Mouse (Mus musculus) naive thymus-derived CD4-positive, alpha-beta T cell, adult 2 months (primary cell): ENCODE measurements at regions not wholly inside any gene's neighbourhood (a gene's known extent, or its start where the extent isn't known, plus 50 kb on each side); places are given as distances from the start of the nearest gene placed in this dataset.

ENCODE experiments used
- DNase-seq: peaks from one replicate; pipeline ENCODE4 v3.0.0-alpha.2; 2011; ENCODE audit warnings: low read depth

- DNase-seq = no peak
Measured at GRCm38 (mm10) chr2:161470844-161471243, 362.0 kb upstream of the Chd6 start.

DNA sequence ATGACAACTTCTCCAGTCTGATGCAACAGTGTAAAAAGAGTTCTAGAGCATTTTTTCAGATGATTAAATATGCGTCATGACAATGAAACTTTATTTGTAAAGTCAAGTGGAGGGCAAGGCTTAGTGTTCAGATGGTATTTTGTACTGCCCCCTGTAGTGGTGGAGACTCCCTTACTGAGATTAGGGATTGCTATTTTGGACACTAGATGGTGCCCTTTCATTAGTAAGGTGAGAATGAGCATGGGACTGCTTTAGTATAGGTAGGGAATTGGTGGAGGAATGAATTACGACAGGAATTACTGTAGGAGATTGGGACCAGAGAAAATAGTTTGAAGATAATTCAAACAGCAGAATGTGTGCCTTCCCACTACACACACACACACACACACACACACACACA, 361.1 kb upstream of the Chd6 start:
- DNase-seq = no peak

DNA sequence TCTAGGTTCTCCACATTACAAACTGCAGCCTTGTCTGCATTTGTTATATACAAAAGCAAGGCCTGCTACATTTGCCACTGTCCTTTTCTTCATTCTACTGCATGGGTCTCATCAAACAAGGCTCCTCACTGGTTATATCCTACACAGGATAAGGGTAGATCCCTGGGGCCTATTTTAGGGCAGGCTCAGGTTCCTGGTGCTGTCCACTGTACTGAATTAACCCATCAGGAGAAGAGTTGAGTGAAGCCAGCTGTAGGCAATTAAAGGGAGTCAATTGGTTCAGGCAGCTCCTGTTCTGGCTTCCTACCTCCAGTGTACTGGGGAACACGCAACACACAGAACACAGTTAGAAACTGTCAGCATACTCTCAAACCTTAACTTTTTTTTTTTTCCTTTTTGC, 358.2 kb upstream of the Chd6 start:
- DNase-seq = no peak

DNA sequence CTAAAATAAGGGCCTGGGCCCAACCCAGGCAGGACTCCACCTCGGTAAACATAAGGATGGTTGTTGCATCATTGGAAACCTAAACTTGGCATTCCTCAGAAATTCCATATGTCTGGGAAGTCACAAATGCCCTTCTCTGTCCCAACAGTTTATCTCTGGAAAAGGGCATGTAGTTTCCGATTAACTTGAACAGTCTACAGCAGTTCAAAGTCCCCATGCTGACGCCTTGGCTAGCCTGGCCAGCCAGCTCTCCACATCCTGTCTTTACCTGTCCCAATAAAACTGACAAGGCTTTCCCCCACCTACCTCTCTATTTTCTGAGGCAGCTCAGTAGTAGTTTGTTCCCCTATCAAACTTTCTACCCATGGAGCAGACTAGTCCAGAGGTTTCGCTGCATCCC, 351.7 kb upstream of the Chd6 start:
- no peak for DNase-seq

- no peak for DNase-seq
Measured at GRCm38 (mm10) chr2:161454466-161454865, 345.6 kb upstream of the Chd6 start.

GRCm38 (mm10) chr2:161433816-161434215, 324.9 kb upstream of the Chd6 start:
- no peak for DNase-seq

DNA sequence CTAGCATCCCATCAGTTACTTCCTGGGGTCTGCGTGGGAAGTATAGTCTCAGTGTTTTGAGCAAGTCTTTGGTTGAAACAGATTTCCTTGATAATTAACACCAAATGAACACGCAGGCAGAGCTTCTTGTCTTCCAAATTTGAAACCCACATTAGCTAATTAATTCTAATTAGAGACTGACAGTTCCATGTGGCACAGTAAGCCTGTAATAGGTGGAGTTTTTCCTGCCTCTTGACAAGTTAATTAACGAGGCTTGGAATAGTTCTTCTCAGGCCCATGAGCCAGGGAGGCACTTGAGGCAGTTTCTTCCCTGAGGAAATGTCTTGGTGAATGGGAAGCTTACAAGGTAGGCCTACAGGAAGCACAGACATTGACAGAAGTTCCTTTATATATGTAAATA, 320.4 kb upstream of the Chd6 start:
- no peak for DNase-seq

- no peak for DNase-seq
Measured at GRCm38 (mm10) chr2:161425587-161425986, 316.7 kb upstream of the Chd6 start.

- no peak for DNase-seq
Measured at GRCm38 (mm10) chr2:161418062-161418461, 309.2 kb upstream of the Chd6 start.

GRCm38 (mm10) chr2:161416218-161416927, 307.5 kb upstream of the Chd6 start:
- DNase-seq = no peak

DNA sequence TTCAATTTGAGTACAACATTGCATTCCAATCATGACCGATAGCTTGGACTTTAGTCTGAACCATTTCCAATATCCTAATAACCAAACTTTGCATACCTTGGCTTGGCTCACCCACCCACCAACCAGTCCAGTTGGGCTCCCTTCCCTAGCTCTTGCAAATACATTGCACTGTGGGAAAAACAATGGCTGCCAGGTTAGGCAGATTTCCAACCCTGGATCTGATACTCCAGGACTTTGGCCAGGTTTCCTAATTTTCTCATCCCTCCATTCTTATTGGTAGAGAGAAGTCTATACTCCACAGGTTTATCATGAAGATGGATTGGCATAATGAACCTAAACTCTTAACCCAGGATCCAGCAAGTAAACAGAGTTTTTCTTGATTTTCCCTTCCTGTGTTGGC, 299.4 kb upstream of the Chd6 start:
- no peak for DNase-seq

DNA sequence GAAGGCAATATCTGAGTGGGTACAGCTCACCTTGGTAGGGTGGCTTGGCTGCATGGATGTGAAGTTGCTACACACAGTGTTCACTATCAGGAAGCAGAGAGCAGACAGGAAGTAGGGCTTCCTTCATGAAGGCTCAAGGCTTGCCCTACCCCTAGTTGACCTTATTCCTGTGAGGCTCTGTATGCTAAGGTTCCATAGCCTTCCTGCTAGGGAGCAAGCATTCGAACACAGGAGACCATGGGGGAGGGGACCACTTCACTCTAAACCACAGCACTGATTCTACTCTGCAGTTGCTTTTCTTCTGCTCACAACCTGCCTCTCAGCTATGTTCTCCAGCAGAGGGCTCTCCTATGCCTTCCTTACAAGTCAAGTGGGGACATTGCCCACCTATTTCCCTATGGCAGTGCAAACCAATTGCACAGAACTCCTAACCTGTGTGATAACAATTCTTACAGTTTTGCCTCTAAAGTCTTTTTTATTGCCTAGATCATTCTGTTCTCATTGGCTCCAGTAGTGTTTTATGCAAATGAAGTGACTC, 297.0 kb upstream of the Chd6 start:
- DNase-seq = no peak

DNA sequence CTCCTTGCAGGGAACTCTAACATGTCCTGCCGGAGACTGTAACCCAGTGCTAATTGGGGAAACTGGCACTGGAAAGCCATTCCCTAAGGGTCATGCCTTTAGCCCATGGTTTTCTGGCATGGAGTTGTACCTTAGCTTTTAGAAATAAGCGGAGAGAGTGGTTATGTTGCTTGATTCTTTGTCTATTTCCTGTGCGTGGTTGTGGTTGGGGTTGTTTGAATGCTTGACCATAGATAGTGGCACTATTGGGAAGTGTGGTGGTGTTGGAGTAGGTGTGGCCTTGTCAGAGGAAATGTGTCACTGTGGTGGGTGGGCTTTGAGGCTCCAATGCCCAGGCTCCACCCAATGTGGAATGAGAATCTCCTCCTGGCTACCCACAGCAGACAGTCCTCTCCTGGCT, 289.2 kb upstream of the Chd6 start:
- DNase-seq = no peak

- DNase-seq = no peak
Measured at GRCm38 (mm10) chr2:161390954-161391690, 282.2 kb upstream of the Chd6 start.

DNA sequence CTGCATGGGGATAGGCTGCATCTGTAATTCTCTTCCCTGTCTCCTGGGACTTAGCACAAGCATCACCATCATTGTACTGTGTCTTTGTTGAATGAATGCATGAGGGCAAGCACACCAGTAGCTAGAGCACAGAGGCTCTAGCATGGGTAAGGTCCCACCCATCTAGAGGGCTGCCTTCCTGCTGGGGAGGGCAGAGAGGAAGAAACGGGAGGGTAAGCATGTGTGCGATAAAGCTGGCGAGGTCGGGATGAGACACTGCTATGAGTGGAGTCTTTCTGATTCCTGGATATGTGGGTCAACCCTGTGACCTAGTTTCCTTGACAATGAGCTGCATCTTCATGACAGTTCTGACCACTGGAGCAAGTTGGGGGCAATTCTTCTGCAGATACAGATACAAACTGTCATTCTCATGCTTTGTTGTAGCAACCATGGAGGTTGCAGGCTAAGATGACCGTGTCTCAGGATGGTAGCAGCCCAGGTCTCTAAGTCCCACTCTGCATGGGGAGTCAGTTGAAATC, 280.5 kb upstream of the Chd6 start:
- DNase-seq = no peak

- DNase-seq = no peak
Measured at GRCm38 (mm10) chr2:161387054-161387453, 278.2 kb upstream of the Chd6 start.

DNA sequence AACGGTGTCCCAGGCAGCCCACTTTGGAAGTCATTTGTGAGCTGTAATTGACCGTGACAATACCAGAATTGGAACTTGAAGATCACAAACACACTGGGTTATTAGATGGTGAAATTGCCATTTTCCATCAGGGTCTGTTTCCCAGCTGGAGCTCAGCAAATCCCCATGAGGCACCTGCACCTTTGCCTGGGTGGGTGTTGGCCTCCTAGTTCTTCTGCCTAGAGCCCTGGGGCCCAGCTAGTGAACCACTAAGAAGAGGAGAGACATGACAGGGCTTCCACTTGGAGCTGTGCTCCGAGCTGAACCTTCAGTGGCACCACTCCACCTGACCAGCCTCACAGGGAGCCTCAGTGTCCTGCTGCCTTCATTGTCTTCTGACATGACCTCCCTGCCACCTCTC, 273.5 kb upstream of the Chd6 start:
- no peak for DNase-seq

GRCm38 (mm10) chr2:161378313-161378712, 269.4 kb upstream of the Chd6 start:
- no peak for DNase-seq

DNA sequence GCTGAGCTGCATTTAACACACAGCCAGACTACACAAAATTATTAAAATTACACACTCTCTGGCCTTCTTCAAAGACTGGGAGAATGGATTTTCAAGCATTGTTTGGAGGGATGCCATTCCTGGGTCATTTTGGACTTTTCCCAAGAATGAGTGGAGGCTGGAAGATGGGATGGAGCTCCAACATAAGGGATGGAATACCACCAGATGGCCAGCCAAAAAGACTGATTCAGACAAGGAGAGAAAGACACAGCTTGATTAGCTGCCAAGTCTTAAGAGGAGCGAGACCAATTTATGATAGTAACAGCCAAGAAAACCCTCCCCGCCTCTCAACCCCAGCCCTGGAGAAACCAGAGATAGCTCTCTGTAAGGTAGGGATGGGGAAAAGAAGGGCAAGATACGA, 253.4 kb upstream of the Chd6 start:
- DNase-seq = no peak

- DNase-seq = no peak
Measured at GRCm38 (mm10) chr2:161349110-161349509, 240.2 kb upstream of the Chd6 start.

GRCm38 (mm10) chr2:161344018-161344417, 235.1 kb upstream of the Chd6 start:
- DNase-seq = no peak

DNA sequence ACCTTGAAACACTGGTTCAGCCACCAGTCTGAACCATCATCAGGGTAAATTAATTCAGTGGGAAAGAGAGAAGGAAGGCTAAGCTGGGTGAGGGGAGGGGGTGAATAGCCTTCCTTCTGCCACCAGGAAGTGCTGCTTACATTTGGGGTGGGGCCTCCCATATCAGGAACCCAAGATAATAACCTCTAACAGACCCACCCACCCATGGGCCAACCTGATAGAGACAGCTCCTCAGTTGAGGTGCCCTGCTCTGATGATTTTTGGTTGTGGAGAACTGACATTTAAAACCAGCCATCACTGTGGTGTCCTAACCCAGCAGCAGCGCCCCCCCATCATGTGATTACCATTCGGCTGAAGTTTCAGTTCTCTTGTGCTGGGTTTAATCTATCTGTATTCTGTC, 233.8 kb upstream of the Chd6 start:
- no peak for DNase-seq

DNA sequence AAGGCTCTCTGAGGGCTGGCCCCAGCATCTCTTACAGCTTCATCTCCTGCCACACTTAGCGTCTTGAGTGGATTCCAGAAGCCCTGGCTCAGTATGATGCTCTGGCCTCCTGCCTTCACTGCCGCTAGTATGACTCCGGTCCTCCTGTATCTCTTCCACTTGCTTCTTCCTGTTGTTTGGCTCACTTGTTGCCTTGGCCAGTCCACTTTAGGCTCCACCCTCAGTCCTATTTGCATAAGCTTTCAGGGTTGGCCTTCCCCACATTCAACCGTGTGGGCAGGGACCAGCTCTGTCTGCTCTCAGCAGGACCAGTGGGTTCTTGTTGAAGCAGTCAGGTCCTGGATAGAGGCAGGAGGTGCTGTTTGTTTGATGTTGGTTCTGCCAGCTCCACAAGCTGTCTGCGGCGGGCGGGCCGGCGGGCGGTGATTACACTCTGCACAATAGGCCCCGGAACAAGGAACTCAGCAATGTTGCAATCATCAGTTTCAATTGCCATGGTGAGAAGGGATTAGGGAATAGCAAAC, 232.6 kb upstream of the Chd6 start:
- no peak for DNase-seq
